Mouse (Mus musculus): Measurements from ENCODE around the gene Clspn. TPM values are rescaled to one million over a fixed set of nuclear protein-coding genes. Genes with fewer than 3 reads are reported as not detected.
A peak's percentile ranks its signal among the peaks of the same experiment; 100 is the strongest.

The Clspn gene
- polyA plus RNA-seq, 1 experiment from 2014 or later = 52.9 TPM

DNA sequence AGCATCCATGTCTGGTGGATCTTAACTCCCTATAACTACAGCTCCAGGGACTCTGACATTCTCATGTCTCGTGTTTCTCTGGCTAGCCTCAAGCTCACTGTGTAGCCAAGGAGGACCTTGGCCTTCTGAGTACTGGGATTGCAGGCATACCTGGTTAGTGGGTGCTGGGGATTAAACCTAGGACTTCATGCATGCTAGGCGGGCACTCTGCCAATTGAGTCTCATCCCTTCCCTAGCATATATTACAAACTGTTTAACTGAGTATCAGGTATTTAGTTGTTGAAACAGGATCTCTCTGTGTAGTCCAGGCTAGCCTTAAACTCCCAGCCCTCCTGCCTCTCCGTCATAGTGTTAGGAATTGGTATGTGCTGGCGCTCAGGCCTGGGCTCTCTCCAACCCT, 10.5 kb downstream of the Clspn start:
- H3K4me3 ChIP-seq (replicated peaks) = no peak overlapping the region
- ATAC-seq (ENCODE audit: low read depth) = no peak
- H3K9ac ChIP-seq = no peak overlapping the region
- peaks cover 6% of the 10 kb centered on the region; the same call in 1 of the 2 replicates for H3K4me1 ChIP-seq (replicated peaks)
- peaks cover 100% of the 10 kb centered on the region for H3K36me3 ChIP-seq
- no peaks in the 10 kb centered on the region for H3K9me3 ChIP-seq (replicated peaks)
- 86% methylated on average over 4 of the region's 4 CpGs for WGBS (ENCODE audit: insufficient replicate concordance)
- no peaks in the 10 kb centered on the region for H3K27me3 ChIP-seq
- H3K27ac ChIP-seq = no peak overlapping the region
- DNase-seq = no peak
- H3K4me2 ChIP-seq = no peak overlapping the region

DNA sequence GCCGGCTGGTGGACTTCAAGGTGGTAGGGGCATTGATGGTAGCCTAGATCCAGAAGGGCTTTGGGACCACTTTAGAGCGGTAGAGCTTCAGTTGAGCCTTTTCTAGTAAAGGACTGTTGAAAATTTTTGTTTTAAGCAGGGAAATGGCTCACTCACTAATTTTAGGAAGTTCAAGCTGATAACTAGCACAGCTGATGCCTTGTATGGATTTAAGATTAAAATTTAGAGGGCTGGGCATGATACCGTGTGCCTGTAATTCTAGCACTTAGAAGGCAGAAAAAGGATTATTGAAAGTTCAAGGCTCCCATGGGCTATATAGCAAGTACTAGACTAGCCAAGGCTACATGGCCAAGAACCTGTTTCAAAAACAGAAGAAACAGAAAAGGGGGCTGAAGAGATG, 13.0 kb downstream of the Clspn start:
- Histone ChIP-seq H3K4me1 (replicated peaks) (no peaks in the 10 kb centered on the region), H3K27me3 (no peaks in the 10 kb centered on the region), H3K4me2 (no peak overlapping the region), H3K4me3 (replicated peaks) (no peak overlapping the region), H3K9me3 (replicated peaks) (no peaks in the 10 kb centered on the region), H3K9ac (no peak overlapping the region), H3K27ac (no peak overlapping the region), H3K36me3 (peaks cover 100% of the 10 kb centered on the region)
- DNase-seq (no peak), ATAC-seq (ENCODE audit: low read depth) (no peak)
- 89% methylated on average over 3 of the region's 3 CpGs for WGBS (ENCODE audit: insufficient replicate concordance)

DNA sequence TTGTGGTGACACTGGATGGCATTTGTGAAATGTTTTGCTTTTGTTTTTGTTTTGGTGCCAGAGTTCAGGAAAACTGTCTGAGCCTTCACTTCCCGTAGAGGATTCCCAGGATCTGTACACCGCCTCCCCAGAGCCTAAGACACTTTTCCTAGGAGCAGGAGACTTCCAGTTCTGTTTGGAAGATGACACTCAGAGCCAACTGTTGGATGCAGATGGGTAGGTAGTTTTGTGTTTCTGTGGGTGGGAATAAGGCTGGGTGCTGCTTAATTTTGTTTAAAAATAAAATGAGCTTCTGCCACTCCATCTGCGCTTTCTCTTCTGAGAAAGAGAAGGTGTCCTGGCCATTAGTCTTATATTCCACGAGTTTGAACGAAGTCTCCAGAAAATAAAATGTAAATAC, 19.5 kb downstream of the Clspn start:
- Histone ChIP-seq H3K4me2 (no peak overlapping the region), H3K36me3 (peaks cover 100% of the 10 kb centered on the region), H3K9ac (no peak overlapping the region), H3K9me3 (replicated peaks) (no peaks in the 10 kb centered on the region), H3K4me1 (replicated peaks) (no peaks in the 10 kb centered on the region), H3K27ac (no peak overlapping the region), H3K4me3 (replicated peaks) (no peak overlapping the region), H3K27me3 (no peaks in the 10 kb centered on the region)
- ATAC-seq (ENCODE audit: low read depth) (no peak), DNase-seq (no peak)
- WGBS (ENCODE audit: insufficient replicate concordance) = 91% methylated on average over 5 of the region's 5 CpGs

DNA sequence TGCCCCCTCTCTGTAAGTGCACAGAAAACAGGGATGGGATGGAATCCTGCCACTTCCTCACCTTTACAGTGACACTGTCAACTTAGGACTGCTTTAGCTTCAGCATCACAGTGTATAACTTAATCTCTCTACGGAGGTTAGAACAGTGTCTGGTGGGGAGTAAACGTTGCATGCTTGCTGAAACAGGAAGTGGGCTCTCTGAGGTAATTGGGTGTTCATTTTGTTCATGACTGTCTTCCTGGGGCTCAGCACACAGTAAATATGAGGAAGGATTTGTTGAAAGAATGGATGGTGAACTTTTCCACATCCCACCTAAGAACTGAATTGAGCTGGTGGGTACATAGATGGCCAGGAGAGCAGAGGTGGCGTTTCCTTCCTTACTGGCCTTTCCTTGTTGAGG, 21.2 kb downstream of the Clspn start:
- Histone ChIP-seq H3K4me1 (replicated peaks) (no peaks in the 10 kb centered on the region), H3K27me3 (no peaks in the 10 kb centered on the region), H3K27ac (no peak overlapping the region), H3K4me2 (no peak overlapping the region), H3K9ac (no peak overlapping the region), H3K36me3 (peaks cover 100% of the 10 kb centered on the region), H3K4me3 (replicated peaks) (no peak overlapping the region), H3K9me3 (replicated peaks) (no peaks in the 10 kb centered on the region)
- WGBS (ENCODE audit: insufficient replicate concordance) = 68% methylated on average over 3 of the region's 3 CpGs
- no peak for ATAC-seq (ENCODE audit: low read depth)
- no peak for DNase-seq

DNA sequence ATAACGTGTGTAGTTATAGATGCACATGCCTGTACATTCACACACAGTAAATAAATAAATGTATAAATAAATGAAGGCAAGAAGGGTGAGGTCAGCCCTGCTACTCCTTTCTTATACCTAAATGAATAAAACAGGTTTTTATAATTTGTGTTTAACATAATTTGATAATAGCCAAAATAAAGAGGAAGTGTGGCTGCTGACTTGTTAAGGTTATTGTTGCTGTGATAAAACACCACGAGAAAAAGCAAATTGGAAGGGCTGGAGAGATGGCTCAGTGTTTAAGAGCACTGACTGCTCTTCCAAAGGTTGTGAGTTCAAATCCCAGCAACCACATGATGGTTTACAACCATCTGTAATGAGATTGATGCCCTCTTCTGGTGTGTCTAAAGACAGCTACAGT, 22.3 kb downstream of the Clspn start:
- Histone ChIP-seq H3K4me2 (no peak overlapping the region), H3K27ac (no peak overlapping the region), H3K9ac (no peak overlapping the region), H3K4me1 (replicated peaks) (no peaks in the 10 kb centered on the region), H3K36me3 (peaks cover 100% of the 10 kb centered on the region), H3K27me3 (no peaks in the 10 kb centered on the region), H3K4me3 (replicated peaks) (no peak overlapping the region), H3K9me3 (replicated peaks) (no peaks in the 10 kb centered on the region)
- no peak for ATAC-seq (ENCODE audit: low read depth)
- no peak for DNase-seq
- WGBS (ENCODE audit: insufficient replicate concordance) = 72% methylated on average over 2 of the region's 2 CpGs

DNA sequence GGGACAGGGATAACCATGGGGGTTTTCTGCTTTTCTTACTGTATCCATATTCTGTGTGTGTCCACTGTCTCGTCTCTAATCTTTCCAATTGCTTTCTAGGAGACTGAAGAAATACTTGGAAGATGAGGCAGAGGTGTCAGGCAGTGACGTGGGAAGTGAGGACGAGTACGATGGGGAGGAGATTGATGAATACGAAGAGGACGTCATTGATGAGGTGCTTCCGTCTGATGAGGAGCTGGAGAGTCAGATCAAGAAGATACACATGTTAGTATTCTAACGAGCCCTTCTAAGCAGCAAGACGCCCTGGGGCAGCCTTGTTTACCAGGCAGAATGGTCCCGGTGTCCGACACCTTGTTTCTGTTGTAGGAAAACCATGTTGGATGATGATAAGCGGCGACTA, 29.0 kb downstream of the Clspn start:
- H3K27me3 ChIP-seq = no peaks in the 10 kb centered on the region
- H3K27ac ChIP-seq = no peak overlapping the region
- H3K4me3 ChIP-seq (replicated peaks) = no peak overlapping the region
- no peak overlapping the region for H3K4me2 ChIP-seq
- H3K4me1 ChIP-seq (replicated peaks) = no peaks in the 10 kb centered on the region
- 90% methylated on average over 13 of the region's 13 CpGs for WGBS (ENCODE audit: insufficient replicate concordance)
- H3K9me3 ChIP-seq (replicated peaks) = no peaks in the 10 kb centered on the region
- DNase-seq (no peak), ATAC-seq (ENCODE audit: low read depth) (no peak)
- H3K9ac ChIP-seq = no peak overlapping the region
- peaks cover 96% of the 10 kb centered on the region for H3K36me3 ChIP-seq

DNA sequence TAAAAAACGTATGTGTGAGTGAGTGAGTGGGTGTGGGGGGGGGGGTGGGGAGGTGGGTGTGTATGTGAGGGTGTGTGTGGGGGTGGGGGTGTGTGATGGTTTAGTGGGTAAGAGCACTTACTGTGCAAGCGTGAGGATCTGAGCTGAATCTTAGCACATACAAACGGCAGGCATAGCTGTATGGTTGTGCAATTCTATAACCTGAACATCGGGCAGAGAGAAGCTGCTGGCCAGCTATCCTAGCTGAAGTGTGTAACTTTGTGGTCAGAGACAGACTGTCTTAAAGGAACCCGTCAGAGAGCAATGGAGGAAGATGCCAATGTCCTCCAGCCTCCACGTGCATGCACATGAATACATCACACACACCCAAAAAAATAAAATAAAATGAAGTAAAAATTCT, 35.3 kb downstream of the Clspn start:
- H3K4me2 ChIP-seq = no peak overlapping the region
- no peaks in the 10 kb centered on the region for H3K27me3 ChIP-seq
- no peak overlapping the region for H3K27ac ChIP-seq
- H3K36me3 ChIP-seq = peaks cover 70% of the 10 kb centered on the region
- no peak for DNase-seq
- no peak overlapping the region for H3K9ac ChIP-seq
- no peak for ATAC-seq (ENCODE audit: low read depth)
- 78% methylated on average over 6 of the region's 6 CpGs for WGBS (ENCODE audit: insufficient replicate concordance)
- H3K4me3 ChIP-seq (replicated peaks) = no peak overlapping the region
- H3K9me3 ChIP-seq (replicated peaks) = no peaks in the 10 kb centered on the region
- H3K4me1 ChIP-seq (replicated peaks) = no peaks in the 10 kb centered on the region

DNA sequence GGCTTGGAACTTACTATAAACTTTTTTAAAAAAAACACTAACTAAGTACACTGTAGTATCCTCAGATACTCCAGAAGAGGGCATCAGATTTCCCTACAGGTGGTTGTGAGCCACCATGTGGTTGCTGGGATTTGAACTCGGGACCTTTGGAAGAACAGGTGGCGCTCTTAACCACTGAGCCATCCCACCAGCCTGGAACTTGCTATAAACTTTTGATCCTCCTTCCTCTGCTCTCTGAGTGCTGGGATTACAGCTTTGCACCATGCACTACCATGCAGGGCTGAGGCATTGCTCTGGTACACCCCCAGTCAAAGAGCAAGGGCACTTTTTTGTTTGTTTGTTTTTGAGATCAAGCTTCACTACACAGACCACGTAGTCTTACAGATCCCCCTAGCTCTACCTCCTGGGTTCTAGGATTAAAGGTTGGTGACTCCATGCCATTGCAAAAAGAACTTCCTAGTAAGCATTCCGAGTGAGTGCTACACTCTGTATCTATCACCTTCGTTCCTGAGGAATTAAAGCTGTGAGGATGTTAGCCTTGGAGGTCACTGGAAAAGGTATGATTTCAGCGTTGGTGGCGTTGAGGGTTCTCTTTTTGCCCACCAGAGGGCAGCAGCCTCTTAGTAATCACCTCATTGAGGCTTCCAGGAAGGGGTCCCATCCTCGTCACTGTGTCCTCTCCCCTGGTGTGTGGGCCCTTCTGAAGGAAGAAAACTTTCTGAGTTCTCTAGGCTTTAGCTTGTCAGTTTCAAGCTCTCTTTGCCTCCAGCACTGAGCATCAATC, 43.4 kb downstream of the Clspn start:
- no peak for DNase-seq
- no peak overlapping the region for H3K9ac ChIP-seq
- H3K36me3 ChIP-seq = no peaks in the 10 kb centered on the region
- peaks cover 7% of the 10 kb centered on the region; the same call in 1 of the 2 replicates for H3K27me3 ChIP-seq
- 30% methylated on average over 8 of the region's 8 CpGs for WGBS (ENCODE audit: insufficient replicate concordance)
- no peak overlapping the region for H3K4me2 ChIP-seq
- no peak overlapping the region for H3K4me3 ChIP-seq (replicated peaks)
- no peaks in the 10 kb centered on the region for H3K4me1 ChIP-seq (replicated peaks)
- no peak overlapping the region for H3K27ac ChIP-seq
- H3K9me3 ChIP-seq (replicated peaks) = no peaks in the 10 kb centered on the region
- no peak for ATAC-seq (ENCODE audit: low read depth)

DNA sequence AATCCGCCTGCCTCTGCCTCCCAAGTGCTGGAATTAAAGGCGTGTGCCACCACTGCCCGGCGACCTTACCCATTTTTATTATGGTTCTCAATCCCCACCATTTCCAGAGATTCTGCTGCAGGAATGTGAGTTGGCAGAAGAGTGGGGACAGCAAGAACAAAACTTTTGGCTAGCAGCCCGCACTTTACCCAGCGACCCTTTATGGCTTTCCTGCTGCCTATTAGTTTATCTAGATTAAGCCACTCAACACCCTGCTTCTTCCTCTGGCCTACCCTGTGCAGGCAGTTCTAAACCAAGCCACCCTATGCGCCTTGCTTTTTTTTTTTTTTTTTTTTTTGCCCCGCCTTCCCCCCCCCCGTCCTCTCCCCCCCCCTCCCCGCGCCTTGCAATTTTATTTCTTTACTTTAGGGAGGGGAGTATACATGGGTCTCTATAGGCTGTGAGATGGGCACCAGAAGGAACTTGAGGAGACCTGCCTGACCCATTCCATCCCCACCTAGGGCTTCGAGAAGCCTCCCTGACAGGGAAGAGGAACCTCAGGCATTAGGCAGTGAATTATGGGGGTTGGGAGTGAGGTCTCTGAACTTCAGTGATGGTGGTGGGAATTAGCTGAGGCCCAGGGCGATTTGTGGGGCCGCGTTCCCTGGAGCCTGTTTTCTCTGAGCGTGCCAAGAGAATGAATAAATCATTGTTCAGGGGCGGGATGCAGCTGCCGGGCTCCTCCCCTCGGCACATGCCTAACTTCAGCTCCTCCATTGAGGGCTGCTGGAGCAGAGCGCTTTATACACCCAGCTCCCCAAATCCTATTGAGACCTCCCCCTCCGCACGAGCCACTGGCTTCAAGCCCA, 45.1 kb downstream of the Clspn start:
- H3K27ac ChIP-seq = no peak overlapping the region
- 0 out of 2 replicates have a peak overlapping the region, but pooled peaks have one; percentile 8 for H3K4me2 ChIP-seq
- no peaks in the 10 kb centered on the region for H3K36me3 ChIP-seq
- WGBS (ENCODE audit: insufficient replicate concordance) = 32% methylated on average over 21 of the region's 22 CpGs
- no peak for ATAC-seq (ENCODE audit: low read depth)
- H3K27me3 ChIP-seq = peaks cover 7% of the 10 kb centered on the region; the same call in 1 of the 2 replicates
- H3K9me3 ChIP-seq (replicated peaks) = no peaks in the 10 kb centered on the region
- no peaks in the 10 kb centered on the region for H3K4me1 ChIP-seq (replicated peaks)
- no peak for DNase-seq
- H3K4me3 ChIP-seq (replicated peaks) = no peak overlapping the region
- no peak overlapping the region for H3K9ac ChIP-seq

DNA sequence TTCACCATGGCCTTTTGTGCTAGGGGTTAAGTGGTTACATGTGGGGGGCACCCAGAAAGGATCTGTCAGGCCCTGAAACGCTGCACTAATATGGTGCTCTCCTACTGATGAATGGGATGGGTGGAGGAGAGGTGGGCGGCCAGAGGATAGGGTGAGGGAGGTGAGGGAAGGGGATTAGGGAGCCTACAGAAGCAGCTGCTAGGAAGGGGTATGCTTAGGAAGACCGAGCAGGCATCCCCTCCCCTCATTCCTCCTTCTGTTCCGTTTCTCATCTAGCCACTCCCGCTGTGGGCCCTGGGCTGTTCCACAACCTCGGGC, 45.7 kb downstream of the Clspn start:
- 45% methylated on average over 6 of the region's 6 CpGs for WGBS (ENCODE audit: insufficient replicate concordance)
- H3K4me3 ChIP-seq (replicated peaks) = no peak overlapping the region
- H3K9ac ChIP-seq = no peak overlapping the region

DNA sequence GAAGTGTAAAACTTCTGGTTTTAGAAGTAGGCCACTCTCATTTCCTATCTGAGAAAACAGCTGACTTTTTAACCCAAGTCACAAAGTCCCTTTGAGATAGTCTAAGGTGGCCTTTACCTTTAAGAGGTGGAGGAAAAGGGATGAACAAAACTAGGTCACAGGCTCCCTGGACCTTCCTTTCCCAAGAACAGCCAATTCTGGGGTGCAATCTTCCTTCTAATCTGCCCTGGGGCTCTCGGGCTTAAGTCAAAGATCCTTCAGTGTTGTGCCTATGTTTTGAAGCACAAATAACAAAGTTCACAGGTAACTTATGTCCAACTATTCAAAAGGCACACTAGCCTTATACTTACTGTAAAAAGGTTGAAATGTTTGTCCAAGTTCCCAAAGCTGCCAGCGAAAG, 47.4 kb downstream of the Clspn start:
- H3K9ac ChIP-seq = no peak overlapping the region
- WGBS (ENCODE audit: insufficient replicate concordance) = 58% methylated on average over 2 of the region's 2 CpGs
- no peak overlapping the region for H3K27ac ChIP-seq
- H3K27me3 ChIP-seq = peaks cover 7% of the 10 kb centered on the region; the same call in 1 of the 2 replicates
- H3K36me3 ChIP-seq = no peaks in the 10 kb centered on the region
- no peak for ATAC-seq (ENCODE audit: low read depth)
- no peak overlapping the region for H3K4me2 ChIP-seq
- no peaks in the 10 kb centered on the region for H3K9me3 ChIP-seq (replicated peaks)
- no peaks in the 10 kb centered on the region for H3K4me1 ChIP-seq (replicated peaks)
- no peak overlapping the region for H3K4me3 ChIP-seq (replicated peaks)
- no peak for DNase-seq

More for the DNA sequence above, 45.7 kb downstream of the Clspn start:
- DNase-seq (no peak), ATAC-seq (ENCODE audit: low read depth) (no peak)
- Histone ChIP-seq H3K4me2 (0 out of 2 replicates have a peak overlapping the region, but pooled peaks have one; percentile 8), H3K9me3 (replicated peaks) (no peaks in the 10 kb centered on the region), H3K27me3 (peaks cover 7% of the 10 kb centered on the region; the same call in 1 of the 2 replicates), H3K36me3 (no peaks in the 10 kb centered on the region), H3K27ac (no peak overlapping the region), H3K4me1 (replicated peaks) (no peaks in the 10 kb centered on the region)
